Comparison of ENCODE assay signal across 7 mouse cellular contexts in the genomic region with DNA sequence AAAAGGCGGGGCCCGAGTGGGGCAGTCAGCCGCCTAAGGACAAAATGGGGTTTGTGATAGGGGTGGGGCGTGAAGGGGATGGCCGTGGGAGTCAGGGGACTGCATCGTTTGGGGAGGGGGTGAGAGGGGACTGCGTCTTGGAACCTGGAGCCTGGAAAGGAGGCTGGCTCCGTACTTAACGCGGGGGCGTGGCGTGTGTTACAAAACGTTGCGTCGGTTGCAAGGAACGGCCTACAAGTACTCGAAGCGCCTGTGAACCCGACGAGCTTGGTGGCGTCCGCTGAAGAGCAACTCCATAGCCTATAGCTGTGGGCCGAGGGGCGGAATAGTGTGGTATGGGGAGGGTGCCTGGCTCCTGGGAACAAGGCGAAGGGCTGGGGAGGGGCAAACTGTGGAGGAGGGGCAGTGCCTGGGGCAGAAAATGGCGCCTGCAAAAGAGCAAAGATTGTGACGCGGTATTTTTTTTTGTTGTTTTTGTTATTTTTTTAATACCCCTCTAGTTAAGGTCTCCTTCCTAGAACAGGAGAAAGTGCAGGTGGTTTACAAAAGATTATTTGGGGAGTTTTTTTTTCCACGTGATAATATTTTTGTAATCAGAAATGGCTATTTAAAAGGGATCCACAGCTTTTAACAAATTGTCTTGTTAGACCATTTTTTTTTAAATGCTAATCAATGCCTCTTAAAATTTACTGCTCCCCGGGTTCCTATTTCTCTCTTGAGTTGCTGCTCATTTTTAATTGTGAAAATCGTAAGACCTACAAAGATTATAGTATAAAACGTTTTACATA. TPM values are rescaled to one million over a fixed set of nuclear protein-coding genes. Genes with fewer than 3 reads are reported as not detected.
DNase-seq lines count a peak whose midpoint lies in the region; ATAC-seq lines count a peak whose summit lies in the region.

No protein-coding gene starts in this region.

- no peaks in the 10 kb centered on the region for H3K27me3 ChIP-seq in intestine, embryonic 14.5 days (replicated peaks; ENCODE audit: control insufficient read depth, insufficient read depth, low read length)

- H3K4me1 ChIP-seq in intestine, embryonic 14.5 days (replicated peaks; ENCODE audit: control insufficient read depth, insufficient read depth, low read length) = no peaks in the 10 kb centered on the region

- H3K36me3 ChIP-seq in intestine, embryonic 14.5 days (ENCODE audit: control insufficient read depth, insufficient read depth, low read length) = no peaks in the 10 kb centered on the region

- peak overlapping the region; percentile 69 for H3K9ac ChIP-seq in intestine, embryonic 14.5 days (ENCODE audit: low read length)

- 18% methylated on average over 31 of the region's 32 CpGs for WGBS in intestine, embryonic 14.5 days

- peak; percentile 73 for DNase-seq in adrenal gland, adult 8-10 months
- DNase-seq in embryo, embryonic 11 days = peak; percentile 91
- peak; percentile 72 for DNase-seq in gastrocnemius, postnatal 25 days
- DNase-seq in intestine, embryonic 14.5 days (ENCODE audit: low spot score) = no peak
- peak; percentile 78 to 91 for DNase-seq in left cerebral cortex, postnatal 14 days (ENCODE audit: low spot score in 2 of 2)
- DNase-seq in right cerebral cortex, postnatal 4 days = peak; percentile 64

- H3K4me2 ChIP-seq in intestine, embryonic 14.5 days (ENCODE audit: low read length) = peak overlapping the region; percentile 50

- peak overlapping the region; percentile 55 for H3K4me3 ChIP-seq in intestine, embryonic 14.5 days (ENCODE audit: low read depth, low read length)

- intact Hi-C loops in left cerebral cortex, postnatal 14 days (cut with DNase I) = loop anchor here (5.0 kb wide), 1 partner anchor 68 kb away; no protein-coding TSS in a partner anchor

- H3K27ac ChIP-seq in intestine, embryonic 14.5 days (ENCODE audit: low read depth) = peak overlapping the region; percentile 93

- no peaks in the 10 kb centered on the region for H3K9me3 ChIP-seq in intestine, embryonic 14.5 days (ENCODE audit: control insufficient read depth, low read length)

- ATAC-seq in intestine, embryonic 14.5 days (replicated peaks; ENCODE audit: low FRiP score, low TSS enrichment, low read depth) = peak; percentile 96
- ATAC-seq in megakaryocyte-erythroid progenitor cell, adult 5-6 weeks (replicated peaks; ENCODE audit: low FRiP score, low TSS enrichment, poor library complexity, severe bottlenecking) = peak; percentile 93

RNA-seq across cellular contexts. Expression of a gene that starts 0.8 kb away (rescaled TPM):
- total RNA-seq in adrenal gland, adult 8-10 months (2022) = 10 to 100 TPM; 35.6 to 56.0 (median 46.1) TPM
- total RNA-seq in gastrocnemius, postnatal 25 days (2021) = 1 to 10 TPM; 1.1 to 1.5 TPM
- 36.9 and 41.6 TPM in 2 replicates for polyA plus RNA-seq in intestine, embryonic 14.5 days (2014; fragmentation: Nextera tagmentation; extraction: Ambion mirVana)
- 10 to 100 TPM; 90.5 to 91.9 TPM for total RNA-seq in left cerebral cortex, postnatal 14 days (2021)
- 32.0 and 35.7 TPM in 2 replicates for total RNA-seq in megakaryocyte-erythroid progenitor cell, adult 5-6 weeks (2014; fragmentation: Nextera tagmentation)
- 24.4 and 26.5 TPM in 2 replicates for total RNA-seq in megakaryocyte-erythroid progenitor cell, adult 5-6 weeks (2017)

RNA-seq across cellular contexts. Expression of a gene that starts 16.7 kb away (rescaled TPM):
- total RNA-seq in adrenal gland, adult 8-10 months (2022) = 100 to 1,000 TPM; 143 to 182 (median 161) TPM
- total RNA-seq in gastrocnemius, postnatal 25 days (2021) = 100 to 1,000 TPM; 124 to 132 TPM
- 74.6 and 81.6 TPM in 2 replicates for polyA plus RNA-seq in intestine, embryonic 14.5 days (2014; fragmentation: Nextera tagmentation; extraction: Ambion mirVana)
- total RNA-seq in left cerebral cortex, postnatal 14 days (2021) = 100 to 1,000 TPM; 321 to 335 TPM
- 82.1 and 92.3 TPM in 2 replicates for total RNA-seq in megakaryocyte-erythroid progenitor cell, adult 5-6 weeks (2014; fragmentation: Nextera tagmentation)
- 18.3 and 22.2 TPM in 2 replicates for total RNA-seq in megakaryocyte-erythroid progenitor cell, adult 5-6 weeks (2017)

RNA-seq across cellular contexts. Expression of a gene that starts 46.4 kb away (rescaled TPM):
- total RNA-seq in adrenal gland, adult 8-10 months (2022) = 100 to 1,000 TPM; 423 to 601 (median 476) TPM
- total RNA-seq in gastrocnemius, postnatal 25 days (2021) = 100 to 1,000 TPM; 134 to 145 TPM
- polyA plus RNA-seq in intestine, embryonic 14.5 days (2014; fragmentation: Nextera tagmentation; extraction: Ambion mirVana) = 189 and 191 TPM in 2 replicates
- total RNA-seq in left cerebral cortex, postnatal 14 days (2021) = 100 to 1,000 TPM; 390 to 391 TPM
- total RNA-seq in megakaryocyte-erythroid progenitor cell, adult 5-6 weeks (2014; fragmentation: Nextera tagmentation) = 241 and 270 TPM in 2 replicates
- total RNA-seq in megakaryocyte-erythroid progenitor cell, adult 5-6 weeks (2017) = 172 and 234 TPM in 2 replicates

Comparison
In these comparisons a context has a peak if more than half of its experiments do, and no peak if none do; other contexts are left out.
1. RNA of a gene that starts 0.8 kb away (total RNA-seq): 90.5 to 91.9 TPM in left cerebral cortex, postnatal 14 days, 35.6 to 56.0 TPM in adrenal gland, adult 8-10 months and 24.4 to 35.7 TPM in megakaryocyte-erythroid progenitor cell, adult 5-6 weeks; 1.1 to 1.5 TPM in gastrocnemius, postnatal 25 days; every median in the first group is over 10 times any median in the second.